Mouse (Mus musculus): ENCODE results near the gene Dscaml1.

DNA sequence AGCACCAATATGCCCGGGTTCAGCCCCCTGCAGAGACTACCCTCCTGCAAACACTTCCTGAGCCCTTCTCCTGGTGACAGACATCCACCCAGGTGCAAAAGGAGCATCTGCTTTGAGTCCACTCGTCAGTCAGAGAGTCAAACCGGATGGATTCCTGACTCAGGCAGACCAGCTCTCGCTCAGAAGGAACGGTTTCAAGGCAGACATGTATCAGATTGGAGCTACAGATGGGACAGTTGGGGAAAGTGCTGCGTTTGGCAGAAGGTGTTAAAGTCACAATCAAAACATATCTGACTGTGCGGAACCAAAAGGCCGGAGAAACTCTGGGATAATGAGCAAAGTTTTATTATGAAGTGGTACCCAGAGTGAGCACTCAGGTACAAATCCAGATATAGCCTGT, 373.0 kb downstream of the Dscaml1 start:
- TF ChIP-seq EP300 (IDR thresholded peaks at IDR 0.05; ENCODE audit: low read depth) (no peak), CTCF (IDR thresholded peaks at IDR 0.05; ENCODE audit: low read depth) (no peak)
